Mouse (Mus musculus) heart, postnatal 0 days (tissue): ENCODE data around the gene Pdss2. TPM values are rescaled to one million over a fixed set of nuclear protein-coding genes. Genes with fewer than 3 reads are reported as not detected.

ENCODE experiments used
- ATAC-seq: fragments of 200-750 bp; cut with Nextera tagmentation; 2 replicates; pipeline ENCODE4 v1.8.0; 2017; ENCODE audit warnings: low read depth, moderate number of reproducible peaks, moderate library complexity; ENCODE audit not compliant: insufficient read depth
- DNase-seq: peaks from one replicate; pipeline ENCODE4 v3.0.0-alpha.2; 2016; ENCODE audit warnings: low spot score
- H3K27ac ChIP-seq: fragments of 300-500 bp; sonication (generic); 2 replicates; pipeline ENCODE4 v1.5.1; 2014; ENCODE audit warnings: low read depth, mild to moderate bottlenecking
- H3K27me3 ChIP-seq: fragments of 300-500 bp; sonication (generic); 2 replicates; pipeline ENCODE4 v1.6.1; 2014; ENCODE audit warnings: low read length, mixed read lengths; ENCODE audit not compliant: control insufficient read depth, insufficient read depth
- H3K36me3 ChIP-seq: fragments of 300-500 bp; sonication (generic); replicated peaks from 2 replicates; pipeline ENCODE4 v1.6.1; 2014; ENCODE audit warnings: low read length, mixed read lengths; ENCODE audit not compliant: control insufficient read depth, insufficient read depth
- H3K4me1 ChIP-seq: fragments of 300-500 bp; sonication (generic); 2 replicates; pipeline ENCODE4 v1.6.1; 2014; ENCODE audit warnings: antibody characterized with exemption; ENCODE audit not compliant: control insufficient read depth, insufficient read depth
- H3K4me2 ChIP-seq: fragments of 300-500 bp; sonication (generic); 2 replicates; pipeline ENCODE4 v1.6.1; 2014; ENCODE audit warnings: low read depth, mild to moderate bottlenecking, low read length, moderate library complexity
- H3K4me3 ChIP-seq: fragments of 300-500 bp; sonication (generic); 2 replicates; pipeline ENCODE4 v1.5.1; 2014; ENCODE audit warnings: low read depth, low read length
- H3K9ac ChIP-seq: fragments of 300-500 bp; sonication (generic); replicated peaks from 2 replicates; pipeline ENCODE4 v1.6.1; 2014; ENCODE audit warnings: low read depth, low read length, mixed read lengths
- H3K9me3 ChIP-seq: fragments of 300-500 bp; sonication (generic); replicated peaks from 2 replicates; pipeline ENCODE4 v1.6.1; 2016; ENCODE audit warnings: low read length; ENCODE audit not compliant: control insufficient read depth
- CTCF ChIP-seq: IDR thresholded peaks from 2 replicates; pipeline ENCODE4 v1.5.1; 2016; ENCODE audit warnings: antibody characterized with exemption, control low read depth, low read depth
- EP300 ChIP-seq: IDR thresholded peaks from 2 replicates; pipeline ENCODE4 v1.6.1; 2016; ENCODE audit warnings: antibody characterized with exemption, low read depth
- WGBS: fragments of 180-500 bp; shearing (Covaris S2); extraction: QIAGEN DNeasy Blood & Tissue Kit; methylation state at CpG from one replicate; pipeline ENCODE4 v1.1.7; 2014; 5-methylcytosine and 5-hydroxymethylcytosine counted together
- polyA plus RNA-seq: library from polyadenylated mRNA; unstranded; fragments of >200 nt; fragmentation: Nextera tagmentation; extraction: Ambion mirVana; gene quantifications from 2 replicates; pipeline ENCODE4 v1.2.1, GENCODE M21; 2015
- total RNA-seq: library from RNA; depleted of rRNA; stranded (reverse); fragments of >200 nt; gene quantifications from 2 replicates; pipeline ENCODE4 v1.2.3, GENCODE M21; 2014; ENCODE audit warnings: low replicate concordance

The Pdss2 gene
- total and polyA plus RNA-seq, 2 experiments from 2014 or later, result 14.7 to 28.9 TPM

- no peak overlapping the region for H3K4me2 ChIP-seq
- DNase-seq (no peak), ATAC-seq (no peak)
- H3K36me3 ChIP-seq, result 0 out of 2 replicates have a peak, but pooled peaks cover 3% of the 10 kb centered on the region
- no peaks in the 10 kb centered on the region for H3K27me3 ChIP-seq
- no peak overlapping the region for H3K27ac ChIP-seq
- no peak overlapping the region for H3K4me3 ChIP-seq
- H3K4me1 ChIP-seq, result 0 out of 2 replicates have a peak, but pooled peaks cover under 1% of the 10 kb centered on the region
- 90% methylated on average over 4 of the region's 4 CpGs for WGBS
- TF ChIP-seq EP300, result no peak
- no peak for TF ChIP-seq CTCF
- H3K9me3 ChIP-seq, result no peaks in the 10 kb centered on the region
- no peak overlapping the region for H3K9ac ChIP-seq
These were observed 213.0 kb downstream of the Pdss2 start for GRCm38 (mm10) chr10:43434326-43434725.

GRCm38 (mm10) chr10:43435757-43436156 is 214.5 kb downstream of the Pdss2 start:
- no peak overlapping the region for H3K27ac ChIP-seq
- no peaks in the 10 kb centered on the region for H3K27me3 ChIP-seq
- 0 out of 2 replicates have a peak, but pooled peaks cover 3% of the 10 kb centered on the region for H3K36me3 ChIP-seq
- TF ChIP-seq EP300 (no peak), CTCF (no peak)
- H3K4me1 ChIP-seq, result peaks cover 4% of the 10 kb centered on the region; the same call in 1 of the 2 replicates
- H3K9ac ChIP-seq, result no peak overlapping the region
- no peak overlapping the region for H3K4me2 ChIP-seq
- no peak overlapping the region for H3K4me3 ChIP-seq
- DNase-seq (no peak), ATAC-seq (no peak)
- no peaks in the 10 kb centered on the region for H3K9me3 ChIP-seq
- 89% methylated on average over 3 of the region's 3 CpGs for WGBS

GRCm38 (mm10) chr10:43439492-43439941 is 218.2 kb downstream of the Pdss2 start:
- H3K36me3 ChIP-seq, result no peaks in the 10 kb centered on the region
- no peak overlapping the region for H3K9ac ChIP-seq
- no peak for TF ChIP-seq CTCF
- no peak for TF ChIP-seq EP300
- no peak overlapping the region for H3K4me2 ChIP-seq
- DNase-seq, result no peak
- H3K4me1 ChIP-seq, result peaks cover 4% of the 10 kb centered on the region; the same call in 1 of the 2 replicates
- H3K4me3 ChIP-seq, result no peak overlapping the region
- WGBS, result 49% methylated on average over 7 of the region's 7 CpGs
- no peaks in the 10 kb centered on the region for H3K27me3 ChIP-seq
- no peaks in the 10 kb centered on the region for H3K9me3 ChIP-seq
- no peak for ATAC-seq
- H3K27ac ChIP-seq, result no peak overlapping the region

- Histone ChIP-seq H3K27ac (no peak overlapping the region), H3K4me1 (peaks cover 4% of the 10 kb centered on the region; the same call in 1 of the 2 replicates), H3K9ac (no peak overlapping the region), H3K4me2 (no peak overlapping the region), H3K27me3 (no peaks in the 10 kb centered on the region), H3K36me3 (no peaks in the 10 kb centered on the region), H3K9me3 (no peaks in the 10 kb centered on the region), H3K4me3 (no peak overlapping the region)
- TF ChIP-seq CTCF (no peak), EP300 (no peak)
- WGBS, result 72% methylated on average over 13 of the region's 13 CpGs
- DNase-seq (no peak), ATAC-seq (no peak)
These were observed 218.8 kb downstream of the Pdss2 start for GRCm38 (mm10) chr10:43440050-43440449.

- Histone ChIP-seq H3K4me3 (no peak overlapping the region), H3K9me3 (no peaks in the 10 kb centered on the region), H3K9ac (no peak overlapping the region), H3K27ac (no peak overlapping the region), H3K36me3 (no peaks in the 10 kb centered on the region), H3K4me2 (no peak overlapping the region), H3K4me1 (peaks cover 4% of the 10 kb centered on the region; the same call in 1 of the 2 replicates), H3K27me3 (no peaks in the 10 kb centered on the region)
- ATAC-seq (no peak), DNase-seq (no peak)
- WGBS, result 76% methylated on average over 15 of the region's 15 CpGs
- TF ChIP-seq CTCF, result no peak
- no peak for TF ChIP-seq EP300
These were observed 219.9 kb downstream of the Pdss2 start for GRCm38 (mm10) chr10:43440981-43441740.
